Mouse (Mus musculus): ENCODE measurements around the gene Galnt4.

Gene Galnt4

DNA sequence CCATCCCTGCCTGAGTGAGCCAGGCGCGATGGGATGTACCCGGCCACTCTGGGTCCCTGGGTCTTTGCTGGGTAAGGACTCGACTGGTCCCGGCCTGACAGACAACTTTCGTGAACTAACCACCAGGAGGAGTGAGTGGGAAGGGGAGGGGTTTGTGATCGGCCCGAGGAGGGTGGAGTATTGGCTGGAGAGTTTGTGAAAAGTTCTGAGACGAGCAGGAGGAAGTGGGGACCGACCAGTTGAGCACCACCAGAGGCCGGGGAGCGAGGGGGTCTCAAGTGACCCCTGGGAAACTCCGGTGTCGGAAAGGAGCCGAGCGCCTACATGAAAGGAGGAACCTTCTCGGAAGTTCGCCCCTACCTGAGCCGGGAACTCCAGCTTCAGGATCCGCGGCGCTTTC, at the start of gene Galnt4:
Gene Galnt4 (plus strand): TSS at position 196 of the 400 bp plus-strand sequence.
- in situ Hi-C loops (cut with MboI, MseI): no loop called here

DNA sequence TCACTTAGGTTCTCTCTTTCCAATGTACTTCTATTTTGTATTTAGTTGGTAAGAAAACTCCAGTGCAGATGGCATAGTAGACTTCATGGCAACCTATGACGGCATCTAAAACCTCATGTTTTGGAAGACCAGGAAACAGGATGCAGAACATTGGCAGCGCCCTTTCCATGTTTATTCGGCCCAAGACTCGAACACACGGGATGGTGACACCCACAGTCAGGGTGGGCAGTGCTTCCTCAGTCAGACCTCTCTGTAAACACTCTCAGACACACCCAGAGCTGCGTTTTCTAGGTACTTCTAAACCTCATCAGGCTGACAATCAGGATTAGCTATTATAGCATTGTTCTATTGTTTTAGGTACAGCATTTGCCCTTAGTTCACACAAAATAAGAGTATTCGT, 47.4 kb upstream of the Galnt4 start:
- in situ Hi-C loops (cut with MboI, MseI): no loop called here

DNA sequence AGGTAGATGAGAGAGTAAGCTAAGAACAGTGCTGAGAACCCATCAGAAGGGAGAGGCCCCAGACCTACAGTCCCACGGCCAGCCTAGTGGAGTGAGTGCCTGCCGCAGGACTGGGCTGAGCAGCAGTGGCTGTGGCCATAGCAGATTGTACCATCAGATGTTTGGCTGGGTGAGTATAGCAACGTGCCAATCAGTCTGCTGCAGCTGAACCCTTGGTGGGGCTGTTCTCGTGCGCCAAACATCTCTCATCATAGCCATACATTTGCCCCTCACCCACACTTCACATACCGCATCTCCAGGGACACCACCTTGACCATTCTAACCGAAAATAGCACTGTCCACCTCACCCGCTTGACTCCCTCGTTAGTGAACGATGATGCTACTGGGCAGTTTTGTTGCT, 46.5 kb upstream of the Galnt4 start:
- in situ Hi-C loops (cut with MboI, MseI): no loop called here

DNA sequence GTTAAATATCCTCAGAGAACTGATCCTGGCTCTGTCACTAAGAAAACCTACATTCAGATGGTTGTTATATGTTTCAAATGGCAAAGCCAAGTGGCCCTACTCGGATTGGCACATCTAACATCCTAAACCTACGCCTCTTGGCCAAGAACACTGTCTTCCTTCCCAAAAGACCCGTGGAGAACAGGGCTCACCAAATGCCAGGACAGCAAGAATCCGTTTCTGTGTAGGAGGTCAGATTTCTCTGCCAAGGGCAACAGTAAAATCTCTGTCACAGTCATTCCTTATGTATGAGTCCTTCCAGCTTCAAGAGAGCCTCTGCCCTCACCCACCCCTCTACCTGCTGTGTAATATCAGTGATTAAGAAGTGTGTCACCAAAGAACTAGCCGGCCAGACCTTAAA, 45.4 kb upstream of the Galnt4 start:
- in situ Hi-C loops (cut with MboI, MseI): no loop called here

DNA sequence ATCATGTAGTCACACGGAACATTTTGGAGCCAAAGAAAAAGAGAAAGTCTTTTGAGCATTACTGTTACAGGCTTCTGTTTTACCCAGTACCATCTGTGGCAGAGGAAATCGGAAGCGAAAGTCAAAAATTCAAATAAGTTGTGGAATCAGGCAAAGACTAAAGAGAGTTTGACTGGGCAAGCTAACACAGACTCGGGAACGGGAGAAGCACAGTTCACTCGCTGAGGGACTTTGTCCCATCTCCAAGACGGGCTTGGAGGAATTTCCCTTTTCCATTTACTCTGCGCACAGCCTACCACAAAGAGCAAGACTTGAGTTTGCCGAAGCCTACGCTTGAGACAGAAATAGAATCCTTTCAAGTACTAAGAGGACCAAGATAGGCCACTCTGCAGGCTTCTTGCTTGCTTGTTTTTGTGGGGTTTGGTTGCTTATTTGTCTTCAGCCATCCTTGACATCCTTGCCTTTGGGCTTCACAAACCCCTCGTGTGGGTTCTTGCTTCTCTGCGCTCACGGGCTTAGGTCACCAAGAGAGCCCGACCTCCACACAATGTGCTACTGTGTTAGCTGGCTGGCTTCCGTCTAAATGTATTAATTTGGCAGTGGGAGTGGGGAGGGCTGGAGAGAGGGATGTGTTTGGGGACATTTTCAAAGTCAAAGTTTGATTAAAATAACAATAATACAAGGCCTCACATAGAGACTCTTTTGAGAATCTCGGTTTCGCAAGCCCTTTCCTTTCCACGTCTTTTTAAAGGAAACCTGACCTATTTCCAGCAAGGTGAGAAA, 31.7 kb upstream of the Galnt4 start:
- in situ Hi-C loops (cut with MboI, MseI): loop anchor here (25.0 kb wide), 1 partner anchor 1364 kb away; no protein-coding TSS in a partner anchor

DNA sequence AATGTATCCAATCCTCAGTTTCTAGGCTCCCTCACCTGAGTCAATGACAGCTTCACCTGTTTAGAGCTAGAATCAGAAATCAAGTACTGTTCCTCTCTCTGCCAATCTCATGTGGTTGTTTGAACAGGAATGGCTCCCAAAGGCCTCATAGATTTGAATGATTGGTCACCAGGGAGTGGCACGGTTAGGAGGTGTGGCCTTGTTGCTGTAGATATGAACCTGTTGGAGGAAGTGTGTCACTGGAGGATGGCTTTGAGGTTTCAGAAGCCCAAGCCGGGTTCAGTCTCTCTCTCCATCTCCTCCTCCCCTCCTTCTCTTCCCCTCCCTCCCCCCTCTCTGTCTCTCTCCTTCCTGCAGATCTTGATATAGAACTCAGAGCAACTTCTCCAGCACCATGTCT, 29.3 kb upstream of the Galnt4 start:
- in situ Hi-C loops (cut with MboI, MseI): loop anchor here (25.0 kb wide), 1 partner anchor 1366 kb away; no protein-coding TSS in a partner anchor

DNA sequence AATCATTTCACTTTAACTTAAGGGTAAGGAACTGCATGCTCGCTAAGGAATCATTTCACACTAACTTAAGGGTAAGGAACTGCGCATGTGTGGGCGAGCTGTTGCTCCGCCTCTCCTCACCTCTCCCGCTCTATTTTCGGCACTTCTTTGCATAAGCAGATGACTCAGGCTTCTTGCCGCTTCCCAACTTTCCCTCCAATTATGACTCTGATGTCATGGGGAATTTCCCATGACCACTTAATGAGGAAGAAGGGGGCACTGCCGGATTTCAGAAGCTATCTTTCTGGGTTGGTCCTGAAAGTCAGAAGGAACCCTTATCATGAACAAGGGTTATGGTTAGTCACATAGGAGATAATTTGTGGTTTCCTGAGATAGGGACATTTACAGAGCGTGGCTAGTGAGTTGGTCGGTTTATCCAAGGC, 26.4 kb upstream of the Galnt4 start:
- in situ Hi-C loops (cut with MboI, MseI): loop anchor here (10.0 to 25.0 kb wide), 2 partner anchors 407 to 1369 kb away; no protein-coding TSS in a partner anchor

DNA sequence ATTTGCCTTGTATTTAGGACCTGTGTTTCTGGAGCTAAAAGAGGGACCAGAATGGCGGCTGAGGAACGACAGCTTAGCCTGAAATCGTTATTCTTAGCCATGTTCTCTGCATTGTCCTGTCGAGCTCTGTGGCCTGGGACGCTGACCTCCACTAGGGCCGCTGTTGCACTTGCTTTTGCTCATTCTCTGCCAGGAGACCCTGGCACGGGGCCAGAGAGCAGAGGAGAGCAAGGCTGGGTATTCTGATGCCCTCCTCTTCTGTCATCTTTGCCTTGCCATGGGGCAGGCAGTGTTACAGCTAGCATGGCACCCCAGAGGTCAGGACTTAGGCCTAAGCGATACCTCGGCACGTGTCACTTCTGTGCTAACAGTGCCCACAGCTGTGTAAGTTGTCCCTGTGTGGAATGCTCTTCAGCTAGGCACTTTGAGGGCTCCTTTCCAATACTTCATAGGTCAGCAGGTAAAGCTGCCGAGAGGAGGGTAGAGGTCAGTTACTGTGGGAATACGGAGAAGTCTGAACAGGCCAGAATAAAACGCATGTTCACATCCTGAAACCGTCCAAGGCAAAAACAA, 24.4 kb upstream of the Galnt4 start:
- in situ Hi-C loops (cut with MboI, MseI): loop anchor here (10.0 to 25.0 kb wide), 2 partner anchors 409 to 1371 kb away; no protein-coding TSS in a partner anchor

DNA sequence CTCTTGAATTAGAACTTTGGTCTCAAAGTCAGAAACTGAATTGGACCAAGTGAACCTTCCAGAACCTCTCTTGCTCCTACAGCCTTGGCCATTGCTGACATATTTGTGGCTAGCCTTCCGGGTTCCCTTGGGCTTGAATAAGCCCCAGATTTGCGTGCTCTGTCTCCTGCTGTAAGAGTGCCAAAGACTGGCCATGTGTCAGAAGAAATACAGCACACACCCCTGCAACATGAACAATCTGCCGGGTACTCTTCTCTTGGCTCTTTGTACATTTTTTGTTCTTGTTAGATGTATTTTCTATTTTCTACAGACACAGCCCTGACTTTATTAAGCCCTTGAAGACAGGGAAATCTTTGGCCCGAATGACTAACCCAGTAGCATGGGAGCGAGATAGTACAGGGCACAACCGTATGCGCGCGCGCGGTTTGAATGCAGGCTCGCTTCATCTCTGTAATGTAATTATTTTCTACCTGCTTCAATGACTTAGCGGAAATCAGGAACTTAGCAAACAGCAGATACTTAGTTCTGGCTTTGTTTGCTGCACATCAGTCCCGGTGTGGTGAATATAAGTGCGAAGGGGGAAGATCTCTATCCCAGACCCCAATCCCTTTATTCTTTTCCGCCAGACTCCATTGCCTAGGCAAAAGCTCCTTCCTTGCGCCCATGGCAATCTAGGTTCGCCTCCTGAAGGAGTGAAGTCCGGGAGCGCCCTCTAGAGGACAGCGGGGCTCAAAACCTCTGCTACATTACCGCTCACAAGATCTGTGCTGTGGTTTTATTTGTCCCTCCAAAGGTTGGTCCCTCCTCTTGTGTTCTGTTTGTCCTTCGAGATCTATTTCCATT, 23.3 kb upstream of the Galnt4 start:
- in situ Hi-C loops (cut with MboI, MseI): loop anchor here (10.0 to 25.0 kb wide), 2 partner anchors 410 to 1372 kb away; no protein-coding TSS in a partner anchor

DNA sequence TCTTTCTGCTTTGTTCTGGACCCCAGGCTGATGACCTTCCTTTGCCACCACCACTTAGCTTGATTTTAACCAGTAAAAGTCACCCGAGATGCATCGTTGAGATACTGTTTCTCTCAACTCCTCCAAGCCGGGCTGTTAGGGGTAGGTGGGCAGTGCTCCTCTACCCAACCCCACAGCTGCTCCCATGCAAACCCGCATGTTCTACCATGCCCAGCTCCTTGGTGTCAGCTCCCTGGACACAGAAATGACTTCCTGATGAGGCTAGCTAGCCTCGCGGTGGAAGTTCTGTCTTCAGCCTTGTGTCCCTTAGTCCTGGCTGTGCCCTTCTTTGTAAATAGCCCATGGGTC, 22.7 kb upstream of the Galnt4 start:
- in situ Hi-C loops (cut with MboI, MseI): loop anchor here (10.0 to 25.0 kb wide), 2 partner anchors 410 to 1373 kb away; no protein-coding TSS in a partner anchor

DNA sequence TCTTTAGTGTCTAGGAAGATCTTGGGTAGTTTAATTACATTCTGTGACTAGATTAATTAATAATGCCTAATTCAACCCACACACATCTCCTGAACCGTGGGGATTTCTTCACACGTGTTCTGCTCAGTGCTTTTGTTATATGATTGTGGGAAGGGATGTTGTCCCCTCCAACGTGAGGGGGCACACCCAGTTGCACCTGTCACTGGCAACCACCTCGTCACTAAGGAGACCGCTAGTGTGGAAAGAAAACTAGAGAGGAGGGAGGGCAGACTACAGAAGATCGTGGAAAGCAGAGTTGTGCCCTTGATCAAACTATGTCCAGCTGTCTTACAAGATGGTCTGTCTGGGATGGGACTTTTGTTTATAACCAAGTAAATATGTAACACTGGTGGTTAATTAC, 21.9 kb upstream of the Galnt4 start:
- in situ Hi-C loops (cut with MboI, MseI): loop anchor here (10.0 to 25.0 kb wide), 2 partner anchors 411 to 1374 kb away; no protein-coding TSS in a partner anchor

DNA sequence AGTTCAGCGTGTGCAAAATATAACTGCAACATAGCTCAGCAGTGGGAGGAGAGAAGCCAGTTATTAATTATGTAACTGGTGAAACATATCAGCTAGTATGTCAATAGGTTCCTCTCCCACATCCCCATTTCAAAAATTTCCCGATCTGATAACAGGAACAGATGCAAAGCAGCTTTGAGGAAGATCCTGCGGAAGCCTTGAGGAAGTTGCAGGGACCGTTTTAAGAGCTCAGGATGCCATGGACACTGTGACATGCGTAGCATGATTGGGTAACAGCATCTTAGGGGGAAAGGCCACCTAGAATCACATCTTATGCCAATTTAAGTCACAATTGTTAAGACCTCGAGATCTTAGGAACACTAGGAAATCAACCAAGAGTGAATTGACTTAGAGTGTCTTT, 18.1 kb upstream of the Galnt4 start:
- in situ Hi-C loops (cut with MboI, MseI): loop anchor here (10.0 to 25.0 kb wide), 2 partner anchors 415 to 1378 kb away; no protein-coding TSS in a partner anchor

DNA sequence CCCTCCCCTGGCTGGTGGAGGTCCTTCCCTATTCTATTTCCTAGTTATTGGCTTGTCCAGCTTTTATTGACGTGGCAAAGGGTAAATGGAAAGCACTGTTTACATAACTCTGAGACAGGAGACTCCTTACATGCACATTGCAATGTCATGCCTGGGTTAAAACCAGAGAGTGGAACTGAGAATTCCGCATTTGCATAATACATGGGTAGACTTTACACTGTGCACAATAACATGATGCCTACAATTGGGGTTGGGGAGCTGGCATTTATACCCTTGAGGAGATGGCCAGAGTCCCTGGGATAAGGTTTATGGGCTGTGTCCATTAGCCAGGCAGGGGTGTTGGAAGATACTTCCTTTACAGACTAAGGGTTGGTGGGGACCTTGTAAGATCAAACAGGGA, 14.6 kb upstream of the Galnt4 start:
- in situ Hi-C loops (cut with MboI, MseI): loop anchor here (25.0 kb wide), 1 partner anchor 1381 kb away; no protein-coding TSS in a partner anchor

DNA sequence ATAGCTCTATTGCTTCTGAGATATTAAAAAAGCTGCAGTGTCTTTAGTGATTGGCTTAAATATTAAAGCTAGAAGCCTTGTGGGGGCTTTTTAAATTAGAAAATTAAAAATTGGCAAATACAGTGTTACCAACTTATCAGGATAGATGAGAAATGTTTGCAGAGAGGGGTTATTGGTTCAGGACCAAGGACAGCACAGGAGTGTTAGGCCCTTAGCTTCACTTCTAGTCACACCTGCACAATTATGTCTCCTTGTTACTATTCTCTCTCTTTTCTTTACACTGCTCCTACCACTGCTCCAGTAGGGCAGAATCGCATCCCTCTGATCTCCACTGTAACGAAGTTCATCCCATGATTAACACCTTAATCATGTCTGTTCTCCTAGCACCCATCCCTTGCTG, 12.8 kb upstream of the Galnt4 start:
- in situ Hi-C loops (cut with MboI, MseI): loop anchor here (25.0 kb wide), 1 partner anchor 1383 kb away; no protein-coding TSS in a partner anchor

DNA sequence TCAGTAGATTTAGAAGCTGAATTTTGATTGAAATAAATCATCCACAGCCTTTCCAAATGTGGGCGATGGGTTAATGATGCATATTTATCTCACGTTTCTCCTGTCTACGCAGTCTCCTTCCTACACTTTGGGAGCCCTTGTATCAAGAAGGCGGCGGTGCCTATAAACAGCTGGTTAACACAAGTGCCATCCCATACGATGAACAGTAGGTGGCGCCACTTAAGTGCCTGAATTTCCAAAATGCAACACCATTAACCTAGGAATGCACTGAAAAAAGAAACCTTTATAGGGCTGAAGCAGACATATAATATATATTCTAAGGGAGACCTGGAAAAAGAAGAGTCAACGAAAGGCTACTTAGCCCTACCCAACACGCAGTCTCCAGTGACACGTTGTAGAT, 10.6 kb upstream of the Galnt4 start:
- in situ Hi-C loops (cut with MboI, MseI): loop anchor here (25.0 kb wide), 1 partner anchor 1385 kb away; no protein-coding TSS in a partner anchor

DNA sequence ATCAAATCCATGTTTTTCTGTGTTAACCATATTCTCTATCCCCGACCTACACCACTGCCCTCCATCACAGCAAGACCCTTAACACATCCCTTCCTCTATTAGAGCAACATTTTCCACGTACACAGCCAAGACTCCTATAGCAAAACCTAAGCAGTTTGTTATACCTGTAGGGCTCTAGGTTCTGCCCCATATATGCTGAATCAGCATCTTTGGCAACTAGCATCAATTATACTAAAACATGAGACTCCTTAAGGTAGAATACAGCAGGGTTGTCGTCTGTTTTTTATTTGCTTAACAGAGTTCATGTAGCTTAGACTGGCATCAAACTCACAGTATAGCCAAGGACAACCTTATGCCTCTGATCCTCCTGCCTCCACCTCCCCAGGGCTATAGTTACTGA, 2.4 kb upstream of the Galnt4 start:
- in situ Hi-C loops (cut with MboI, MseI): no loop called here

DNA sequence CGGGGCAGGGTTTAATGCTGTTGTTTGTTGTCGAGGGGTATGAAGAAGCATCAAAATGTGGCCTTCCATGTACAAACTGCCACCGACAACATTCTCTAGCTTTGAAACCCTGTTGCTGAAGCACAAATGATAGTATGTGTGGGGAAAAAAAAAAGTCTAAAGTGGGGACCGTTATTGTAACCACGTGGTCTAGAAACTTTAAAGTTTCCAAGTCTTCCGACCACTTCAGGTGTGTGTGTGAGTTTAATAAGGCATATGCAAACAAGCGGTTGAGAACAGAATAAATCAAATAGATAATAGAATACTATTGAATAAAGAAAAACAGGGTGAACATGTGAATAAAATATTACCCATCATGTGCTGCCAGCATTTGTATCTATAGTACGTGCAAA, 1.7 kb upstream of the Galnt4 start:
- in situ Hi-C loops (cut with MboI, MseI): no loop called here

DNA sequence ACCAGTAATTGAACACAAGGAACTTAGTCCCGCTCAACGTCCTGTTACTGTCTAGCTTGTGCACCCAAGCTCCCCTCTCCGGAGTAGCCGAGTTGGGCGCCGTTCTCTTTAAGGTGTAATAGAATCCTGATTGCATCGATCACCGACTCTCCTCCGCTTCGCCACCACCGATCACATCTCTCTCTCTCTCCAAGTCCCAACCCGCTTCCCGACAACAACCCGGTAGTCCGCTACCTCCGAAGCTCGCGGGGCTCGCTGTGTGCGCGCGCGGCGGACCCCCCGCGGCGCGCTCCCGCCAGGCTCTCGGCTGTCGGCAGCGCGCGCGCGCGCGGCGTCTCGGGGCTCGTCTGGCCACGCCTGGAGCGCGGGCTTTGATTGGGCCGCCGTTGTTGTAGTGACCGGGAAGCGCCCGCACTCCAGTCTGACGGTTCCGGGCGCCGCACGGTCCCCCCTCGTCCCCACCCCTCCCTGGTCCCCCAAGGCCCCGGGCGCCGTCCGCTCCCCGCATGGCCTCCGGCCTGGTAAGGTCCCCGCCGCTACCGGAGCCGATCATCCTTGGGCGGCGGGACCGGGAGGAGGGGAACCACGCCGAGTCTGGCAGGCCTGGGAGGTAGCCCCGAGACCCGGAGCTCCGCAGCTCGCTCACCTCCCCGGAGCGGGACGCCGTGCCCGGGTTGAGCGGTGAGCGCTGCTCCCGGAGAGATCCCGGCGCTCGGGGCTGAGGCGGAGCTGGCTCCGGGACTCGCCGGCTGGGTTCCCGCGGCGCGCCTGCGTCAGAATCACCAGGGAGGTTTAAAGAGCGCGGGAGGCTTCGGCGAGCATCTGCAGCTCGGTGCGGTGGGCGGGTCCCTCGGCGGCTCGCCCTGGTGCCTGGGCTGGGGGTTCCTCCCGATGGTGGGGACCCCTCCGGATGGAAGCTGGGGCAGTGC, 992 bp upstream of the Galnt4 start, which contains the start of gene Poc1b:
Gene Poc1b (plus strand): TSS at position 334 of the 929 bp plus-strand sequence.
- in situ Hi-C loops (cut with MboI, MseI): no loop called here

DNA sequence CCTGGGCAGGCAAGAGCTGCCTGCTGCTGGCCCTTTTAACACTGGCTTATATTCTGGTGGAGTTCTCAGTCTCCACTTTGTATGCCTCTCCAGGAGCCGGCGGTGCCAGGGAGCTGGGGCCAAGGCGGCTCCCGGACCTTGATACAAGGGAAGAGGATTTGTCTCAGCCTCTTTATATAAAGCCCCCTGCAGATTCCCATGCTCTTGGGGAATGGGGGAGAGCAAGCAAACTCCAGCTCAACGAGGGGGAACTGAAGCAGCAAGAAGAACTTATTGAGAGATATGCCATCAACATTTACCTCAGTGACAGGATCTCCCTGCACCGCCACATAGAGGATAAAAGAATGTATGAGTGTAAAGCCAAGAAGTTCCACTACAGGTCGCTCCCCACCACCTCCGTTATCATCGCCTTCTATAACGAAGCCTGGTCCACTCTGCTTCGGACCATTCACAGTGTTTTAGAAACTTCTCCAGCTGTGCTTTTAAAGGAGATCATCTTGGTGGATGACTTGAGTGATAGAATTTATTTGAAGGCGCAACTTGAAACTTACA, 548 bp downstream of the Galnt4 start:
- in situ Hi-C loops (cut with MboI, MseI): no loop called here

DNA sequence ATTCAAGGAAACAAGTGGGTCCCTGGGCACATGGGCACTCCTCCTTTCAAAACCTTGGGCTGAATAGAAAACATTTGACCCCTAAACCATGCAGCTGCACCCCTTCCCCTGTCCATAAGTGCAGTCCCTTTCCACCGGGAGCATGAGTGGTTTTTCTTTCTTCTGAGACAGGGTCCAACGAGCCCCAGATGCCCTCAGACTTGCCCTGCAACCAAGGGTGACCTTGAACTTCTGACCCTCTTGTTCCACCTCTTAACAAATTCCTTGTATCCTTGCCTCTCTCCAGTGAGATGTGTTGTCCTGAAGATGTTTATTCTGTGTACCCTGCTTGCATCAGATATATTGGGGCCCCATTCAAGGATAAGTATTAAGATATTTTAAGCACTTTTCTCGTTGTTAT, 5.6 kb downstream of the Galnt4 start:
- in situ Hi-C loops (cut with MboI, MseI): no loop called here

All from T-helper 2 cell (primary cell).